Mouse (Mus musculus) c-Kit-positive CD71-negative TER-119-negative erythroid progenitor cells, embryonic 14.5 days (primary cell): ENCODE results near the gene Cd59a.
"Not testable (repeated sequence)": the region's sequence is repeated elsewhere in the genome, so short reads cannot be mapped to it uniquely, and the experiment has no call there.

Experiments used
- DNase-seq: peaks from one replicate; pipeline ENCODE4 v3.0.0-alpha.2; 2013; ENCODE audit warnings: low read depth

Cd59a gene

GRCm38 (mm10) chr2:104109021-104109420, 13.4 kb downstream of the Cd59a start:
- not testable (repeated sequence) for DNase-seq

- no peak for DNase-seq
These were observed 13.9 kb downstream of the Cd59a start for GRCm38 (mm10) chr2:104109528-104109927.

- no peak for DNase-seq
These were observed 14.4 kb downstream of the Cd59a start for GRCm38 (mm10) chr2:104110031-104110430.

GRCm38 (mm10) chr2:104111170-104111797, 15.7 kb downstream of the Cd59a start:
- not testable (repeated sequence) for DNase-seq

- DNase-seq = not testable (repeated sequence)
These were observed 18.0 kb downstream of the Cd59a start for GRCm38 (mm10) chr2:104113563-104113962.

GRCm38 (mm10) chr2:104114898-104115297, 19.3 kb downstream of the Cd59a start:
- DNase-seq = no peak

- DNase-seq = not testable (repeated sequence)
These were observed 21.6 kb downstream of the Cd59a start for GRCm38 (mm10) chr2:104117173-104117572.

- DNase-seq = no peak
These were observed 23.5 kb downstream of the Cd59a start for GRCm38 (mm10) chr2:104119097-104119496.

GRCm38 (mm10) chr2:104120312-104120711, 24.7 kb downstream of the Cd59a start:
- DNase-seq = no peak

- no peak for DNase-seq
These were observed 26.3 kb downstream of the Cd59a start for GRCm38 (mm10) chr2:104121681-104122504.

- peak; percentile 91 for DNase-seq
These were observed 27.1 kb downstream of the Cd59a start, which contains the start of gene A930018P22Rik for GRCm38 (mm10) chr2:104122505-104123378. Gene A930018P22Rik, plus strand, starts transcription at chr2:104122769.

- DNase-seq = no peak
These were observed 27.9 kb downstream of the Cd59a start for GRCm38 (mm10) chr2:104123540-104123939.

- DNase-seq = no peak
These were observed 28.5 kb downstream of the Cd59a start for GRCm38 (mm10) chr2:104124071-104124470.

GRCm38 (mm10) chr2:104128803-104129531, 33.4 kb downstream of the Cd59a start:
- no peak for DNase-seq

- DNase-seq = no peak
These were observed 34.6 kb downstream of the Cd59a start for GRCm38 (mm10) chr2:104130165-104130564.

- DNase-seq = no peak
These were observed 35.4 kb downstream of the Cd59a start for GRCm38 (mm10) chr2:104130969-104131368.

- no peak for DNase-seq
These were observed 36.8 kb downstream of the Cd59a start for GRCm38 (mm10) chr2:104132266-104132859.

- no peak for DNase-seq
These were observed 37.6 kb downstream of the Cd59a start for GRCm38 (mm10) chr2:104133042-104133810.

GRCm38 (mm10) chr2:104134150-104135056, 38.8 kb downstream of the Cd59a start:
- peak; percentile 80 for DNase-seq
